Mouse (Mus musculus) heart, embryonic 16.5 days (tissue): ENCODE measurements around the gene Itpkc. TPM values are rescaled to one million over a fixed set of nuclear protein-coding genes. Genes with fewer than 3 reads are reported as not detected.
A peak's percentile ranks its signal among the peaks of the same experiment; 100 is the strongest.

ENCODE experiments used
- ATAC-seq: fragments of 200-750 bp; cut with Nextera tagmentation; replicated peaks from 2 replicates; pipeline ENCODE4 v1.8.0; 2017; ENCODE audit warnings: moderate number of reproducible peaks; ENCODE audit not compliant: insufficient read depth, low FRiP score; ENCODE audit errors: extremely low read depth
- H3K27ac ChIP-seq: fragments of 300-500 bp; sonication (generic); 2 replicates; pipeline ENCODE4 v1.5.1; 2014; ENCODE audit warnings: mild to moderate bottlenecking, low read length, control low read depth, moderate library complexity
- H3K27me3 ChIP-seq: fragments of 300-500 bp; sonication (generic); 2 replicates; pipeline ENCODE4 v1.6.1; 2014; ENCODE audit warnings: low read length, mixed read lengths; ENCODE audit not compliant: control insufficient read depth, insufficient read depth
- H3K36me3 ChIP-seq: fragments of 300-500 bp; sonication (generic); 2 replicates; pipeline ENCODE4 v1.6.1; 2014; ENCODE audit not compliant: control insufficient read depth, insufficient read depth
- H3K4me1 ChIP-seq: fragments of 300-500 bp; sonication (generic); 2 replicates; pipeline ENCODE4 v1.6.1; 2014; ENCODE audit warnings: low read length, mixed read lengths; ENCODE audit not compliant: control insufficient read depth, insufficient read depth
- H3K4me2 ChIP-seq: fragments of 300-500 bp; sonication (generic); 2 replicates; pipeline ENCODE4 v1.6.1; 2014; ENCODE audit warnings: low read depth, mild to moderate bottlenecking, control low read depth, low read length
- H3K4me3 ChIP-seq: fragments of 300-500 bp; sonication (generic); 2 replicates; pipeline ENCODE4 v1.5.1; 2014; ENCODE audit warnings: mild to moderate bottlenecking, control low read depth, low read length
- H3K9ac ChIP-seq: fragments of 300-500 bp; sonication (generic); 2 replicates; pipeline ENCODE4 v1.6.1; 2014; ENCODE audit warnings: low read length, control low read depth
- H3K9me3 ChIP-seq: fragments of 300-500 bp; sonication (generic); replicated peaks from 2 replicates; pipeline ENCODE4 v1.6.1; 2016; ENCODE audit warnings: low read length; ENCODE audit not compliant: control insufficient read depth
- WGBS: fragments of 180-500 bp; shearing (Covaris S2); extraction: QIAGEN DNeasy Blood & Tissue Kit; methylation state at CpG from one replicate; pipeline ENCODE4 v1.1.7; 2014; 5-methylcytosine and 5-hydroxymethylcytosine counted together
- polyA plus RNA-seq: library from polyadenylated mRNA; unstranded; fragments of >200 nt; fragmentation: Nextera tagmentation; extraction: Ambion mirVana; gene quantifications from 2 replicates; pipeline ENCODE4 v1.2.1, GENCODE M21; 2015

Gene Itpkc
- polyA plus RNA-seq, 1 experiment from 2014 or later, result 2.5 TPM

DNA sequence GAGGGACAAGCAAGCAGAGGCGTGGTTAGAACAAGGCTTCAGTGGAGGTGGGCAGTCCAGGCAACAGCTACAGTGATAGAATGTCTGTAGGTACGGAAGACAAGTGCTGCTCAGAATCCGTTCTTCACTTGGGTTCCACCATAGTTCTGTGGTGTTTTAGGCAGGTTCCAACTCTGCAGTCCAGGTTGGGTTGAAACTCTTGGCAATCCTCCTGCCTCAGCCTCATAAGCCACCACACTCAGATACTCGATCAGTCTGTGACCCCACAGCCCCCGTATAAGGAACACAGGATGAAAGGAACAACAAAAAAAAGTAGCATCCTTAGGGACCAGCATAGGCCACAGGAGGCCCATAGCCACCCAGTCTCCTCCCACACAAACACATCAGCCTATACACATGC is 36.0 kb downstream of the Itpkc start:
- Histone ChIP-seq H3K9ac (no peak overlapping the region), H3K27me3 (no peaks in the 10 kb centered on the region), H3K4me1 (peaks cover 12% of the 10 kb centered on the region), H3K36me3 (peaks cover 55% of the 10 kb centered on the region), H3K4me2 (no peak overlapping the region), H3K9me3 (no peaks in the 10 kb centered on the region), H3K4me3 (no peak overlapping the region), H3K27ac (no peak overlapping the region)
- WGBS, result 89% methylated on average over 5 of the region's 5 CpGs
- no peak for ATAC-seq

- Histone ChIP-seq H3K27ac (no peak overlapping the region), H3K4me2 (no peak overlapping the region), H3K4me3 (no peak overlapping the region), H3K9me3 (peaks cover 3% of the 10 kb centered on the region; the same call in 1 of the 2 replicates), H3K4me1 (peaks cover 2% of the 10 kb centered on the region; the same call in 1 of the 2 replicates), H3K36me3 (peaks cover 79% of the 10 kb centered on the region), H3K9ac (no peak overlapping the region), H3K27me3 (no peaks in the 10 kb centered on the region)
- WGBS, result 94% methylated on average over 10 of the region's 10 CpGs
- no peak for ATAC-seq
These were observed 39.1 kb downstream of the Itpkc start for GRCm38 (mm10) chr7:27189271-27189931.

DNA sequence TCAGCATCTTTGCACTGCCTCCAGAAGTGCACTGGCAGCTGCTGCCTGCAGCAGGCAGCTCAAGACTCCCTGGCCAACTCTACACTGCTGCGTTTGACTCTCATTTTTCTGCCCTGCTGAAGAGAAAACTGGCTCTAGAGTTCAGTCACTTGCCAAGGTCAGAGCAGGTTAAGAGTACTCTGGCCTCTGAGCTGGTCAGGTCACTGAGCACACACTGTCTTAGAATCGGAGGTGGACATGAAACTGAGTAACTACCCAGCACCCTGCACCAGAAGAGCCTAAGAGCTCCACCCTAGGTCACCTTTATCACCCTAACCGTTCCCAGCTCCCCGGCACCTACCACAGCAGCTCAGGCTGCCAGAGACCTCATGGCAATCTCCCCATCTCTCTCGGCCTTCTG is 42.5 kb downstream of the Itpkc start:
- peaks cover 3% of the 10 kb centered on the region; the same call in 1 of the 2 replicates for H3K9me3 ChIP-seq
- H3K4me3 ChIP-seq, result no peak overlapping the region
- no peak overlapping the region for H3K4me2 ChIP-seq
- no peak overlapping the region for H3K9ac ChIP-seq
- ATAC-seq, result no peak
- H3K27me3 ChIP-seq, result no peaks in the 10 kb centered on the region
- H3K36me3 ChIP-seq, result peaks cover 61% of the 10 kb centered on the region
- H3K4me1 ChIP-seq, result no peaks in the 10 kb centered on the region
- 90% methylated on average over 5 of the region's 5 CpGs for WGBS
- no peak overlapping the region for H3K27ac ChIP-seq

DNA sequence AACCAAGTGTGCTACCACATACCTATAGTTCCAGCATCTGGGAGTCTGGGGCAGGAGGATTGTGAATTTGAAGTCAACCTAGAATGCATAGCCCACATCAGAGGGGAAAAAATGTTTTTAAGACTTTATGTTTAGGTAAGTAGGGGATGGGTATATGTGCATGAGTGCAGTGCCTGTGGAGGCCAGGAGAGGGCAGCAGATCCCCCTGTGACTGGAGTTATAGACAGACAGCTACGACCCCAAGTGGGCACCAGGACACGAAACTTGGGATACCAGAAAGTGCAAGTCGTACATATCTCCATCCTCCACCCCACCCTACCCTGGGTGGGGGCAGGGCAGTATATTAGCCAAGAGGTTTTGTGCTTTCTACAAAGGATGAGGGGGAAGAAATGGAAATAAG is 43.5 kb downstream of the Itpkc start:
- Histone ChIP-seq H3K9me3 (peaks cover 3% of the 10 kb centered on the region; the same call in 1 of the 2 replicates), H3K4me1 (no peaks in the 10 kb centered on the region), H3K27me3 (no peaks in the 10 kb centered on the region), H3K27ac (no peak overlapping the region), H3K4me2 (no peak overlapping the region), H3K4me3 (no peak overlapping the region), H3K9ac (no peak overlapping the region), H3K36me3 (peaks cover 50% of the 10 kb centered on the region)
- ATAC-seq, result no peak
- 61% methylated on average over 3 of the region's 3 CpGs for WGBS

GRCm38 (mm10) chr7:27182498-27182897 is 46.0 kb downstream of the Itpkc start:
- Histone ChIP-seq H3K9ac (no peak overlapping the region), H3K36me3 (peaks cover 28% of the 10 kb centered on the region), H3K27ac (no peak overlapping the region), H3K4me2 (no peak overlapping the region), H3K27me3 (no peaks in the 10 kb centered on the region), H3K9me3 (peaks cover 3% of the 10 kb centered on the region; the same call in 1 of the 2 replicates), H3K4me1 (peaks cover 13% of the 10 kb centered on the region), H3K4me3 (no peak overlapping the region)
- WGBS, result 68% methylated on average over 1 of the region's 1 CpGs
- no peak for ATAC-seq

- WGBS, result 58% methylated on average over 14 of the region's 14 CpGs
These were observed 47.4 kb downstream of the Itpkc start, which contains the start of the genes Gm21983 and Mia for GRCm38 (mm10) chr7:27180837-27181695. Gm21983 (minus strand) TSS chr7:27181086. Mia (minus strand) TSS chr7:27181157.

DNA sequence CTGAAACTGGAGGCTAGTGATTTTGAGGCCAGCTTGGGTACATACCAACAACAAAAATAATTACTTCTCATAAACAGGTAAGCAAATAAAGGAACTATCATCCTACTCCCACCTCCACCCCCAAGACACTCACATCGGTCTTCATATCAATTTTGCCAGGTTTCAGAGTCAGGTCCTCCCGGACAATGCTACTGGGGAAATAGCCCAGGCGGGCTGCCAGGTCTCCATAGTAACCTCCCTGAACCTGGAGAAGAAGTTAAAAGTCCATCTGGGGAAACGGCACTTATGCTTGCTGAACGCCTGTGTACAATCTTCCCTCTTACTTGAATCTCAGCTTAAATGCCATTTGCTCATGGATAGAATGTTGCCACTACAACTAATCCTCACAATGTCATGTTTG is 48.4 kb downstream of the Itpkc start:
- peak overlapping the region; percentile 64; the same call in 1 of the 2 replicates for H3K27ac ChIP-seq
- no peak for ATAC-seq
- WGBS, result 47% methylated on average over 5 of the region's 5 CpGs

More at GRCm38 (mm10) chr7:27180837-27181695, 47.4 kb downstream of the Itpkc start, which contains the start of the genes Gm21983 and Mia:
- no peaks in the 10 kb centered on the region for H3K27me3 ChIP-seq
- no peak for ATAC-seq
- no peak within 1 kb of the TSS for H3K4me3 ChIP-seq
- H3K9me3 ChIP-seq, result peaks cover 3% of the 10 kb centered on the region; the same call in 1 of the 2 replicates
- H3K9ac ChIP-seq, result no peak within 1 kb of the TSS
- peaks cover 19% of the 10 kb centered on the region for H3K36me3 ChIP-seq
- H3K4me1 ChIP-seq, result peaks cover 13% of the 10 kb centered on the region
- H3K4me2 ChIP-seq, result no peak within 1 kb of the TSS
- H3K27ac ChIP-seq, result no peak within 1 kb of the TSS

DNA sequence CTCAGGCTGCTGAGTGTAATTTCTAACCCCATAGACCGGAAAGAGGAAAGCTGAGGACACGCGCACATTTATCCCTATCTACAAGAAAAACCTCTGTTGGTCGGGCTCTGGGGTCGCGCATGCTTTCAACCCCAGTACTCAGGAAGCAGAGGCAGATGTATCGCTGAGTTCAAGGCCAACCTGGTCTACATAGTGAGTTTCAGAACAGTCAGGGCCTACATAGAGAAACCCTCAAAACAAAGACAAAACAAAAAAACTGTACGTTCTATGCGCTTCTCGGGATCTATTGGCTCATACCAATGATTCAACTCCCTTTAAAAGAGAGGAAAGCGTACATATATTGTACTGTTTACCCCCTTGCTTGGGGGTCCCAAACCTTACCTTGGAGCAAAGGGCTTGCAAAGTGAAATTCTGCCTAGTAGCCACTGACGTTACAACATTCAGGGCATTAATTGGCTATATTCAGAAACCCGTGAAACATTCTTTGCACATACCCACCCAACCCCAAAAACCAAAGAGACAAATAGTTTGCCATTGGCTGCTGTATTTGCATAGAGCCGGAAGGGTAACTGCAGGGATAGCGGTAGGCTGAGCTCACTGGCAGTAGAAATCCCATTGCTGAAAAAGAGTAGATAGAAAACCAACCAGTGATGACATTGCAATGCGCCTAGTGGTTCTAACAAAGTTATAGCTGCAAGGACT is 49.1 kb downstream of the Itpkc start:
- H3K4me3 ChIP-seq, result peak overlapping the region; percentile 89
- H3K27me3 ChIP-seq, result no peaks in the 10 kb centered on the region
- H3K4me1 ChIP-seq, result peaks cover 13% of the 10 kb centered on the region
- H3K9me3 ChIP-seq, result no peaks in the 10 kb centered on the region
- no peak for ATAC-seq
- peak overlapping the region; percentile 62 for H3K4me2 ChIP-seq
- peaks cover 3% of the 10 kb centered on the region; the same call in 1 of the 2 replicates for H3K36me3 ChIP-seq
- WGBS, result 43% methylated on average over 16 of the region's 16 CpGs
- peak overlapping the region; percentile 64 for H3K27ac ChIP-seq
- H3K9ac ChIP-seq, result peak overlapping the region; percentile 50; the same call in 1 of the 2 replicates

More for the DNA sequence above, 48.4 kb downstream of the Itpkc start:
- Histone ChIP-seq H3K4me3 (no peak overlapping the region), H3K9ac (no peak overlapping the region), H3K36me3 (peaks cover 8% of the 10 kb centered on the region), H3K27me3 (no peaks in the 10 kb centered on the region), H3K4me1 (peaks cover 13% of the 10 kb centered on the region), H3K9me3 (peaks cover 2% of the 10 kb centered on the region; the same call in 1 of the 2 replicates), H3K4me2 (no peak overlapping the region)
